ENCODE assay signal across 8 mouse cellular contexts in genomic region chr19:12175431-12175830, GRCm38 (mm10). TPM values are rescaled to one million over a fixed set of nuclear protein-coding genes. Genes with fewer than 3 reads are reported as not detected.
"Had no signal": no experiment of that assay in that cellular context is flagged by ENCODE, and none has a peak within 500 bp of the region (broad histone marks: within the 10 kb centered on the region; RNA-seq: fewer than 3 reads in every experiment).

No protein-coding gene starts in this region.

RNA-seq across cellular contexts. Expression of gene Olfr1555-ps1, which starts 5.5 kb away (rescaled TPM):
- total RNA-seq: layer of hippocampus, adult 18-20 months; layer of hippocampus, postnatal 14 days; left cerebral cortex, adult 18-20 months; left cerebral cortex, postnatal 25 days; liver, adult 2 months; megakaryocyte progenitor cell, adult 5-6 weeks; megakaryocyte-erythroid progenitor cell, adult 5-6 weeks; midbrain, postnatal 0 days had no signal

RNA-seq across cellular contexts. Expression of gene Olfr1431, which starts 25.0 kb away (rescaled TPM):
- total RNA-seq: layer of hippocampus, adult 18-20 months; layer of hippocampus, postnatal 14 days; left cerebral cortex, adult 18-20 months; left cerebral cortex, postnatal 25 days; liver, adult 2 months; megakaryocyte progenitor cell, adult 5-6 weeks; megakaryocyte-erythroid progenitor cell, adult 5-6 weeks; midbrain, postnatal 0 days had no signal

RNA-seq across cellular contexts. Expression of gene Olfr76, which starts 52.4 kb away (rescaled TPM):
- total RNA-seq: layer of hippocampus, adult 18-20 months; layer of hippocampus, postnatal 14 days; left cerebral cortex, adult 18-20 months; left cerebral cortex, postnatal 25 days; liver, adult 2 months; megakaryocyte progenitor cell, adult 5-6 weeks; megakaryocyte-erythroid progenitor cell, adult 5-6 weeks; midbrain, postnatal 0 days had no signal

RNA-seq across cellular contexts. Expression of gene Olfr1432, which starts 57.0 kb away (rescaled TPM):
- total RNA-seq: layer of hippocampus, adult 18-20 months; layer of hippocampus, postnatal 14 days; left cerebral cortex, adult 18-20 months; left cerebral cortex, postnatal 25 days; liver, adult 2 months; megakaryocyte progenitor cell, adult 5-6 weeks; megakaryocyte-erythroid progenitor cell, adult 5-6 weeks; midbrain, postnatal 0 days had no signal

RNA-seq across cellular contexts. Expression of gene Olfr1428, which starts 59.7 kb away (rescaled TPM):
- total RNA-seq: layer of hippocampus, adult 18-20 months; layer of hippocampus, postnatal 14 days; left cerebral cortex, adult 18-20 months; left cerebral cortex, postnatal 25 days; liver, adult 2 months; megakaryocyte progenitor cell, adult 5-6 weeks; megakaryocyte-erythroid progenitor cell, adult 5-6 weeks; midbrain, postnatal 0 days had no signal
